Mouse (Mus musculus) forebrain, embryonic 11.5 days (tissue): ENCODE measurements around the gene Mlycd. TPM values are rescaled to one million over a fixed set of nuclear protein-coding genes. Genes with fewer than 3 reads are reported as not detected.
"Not testable (repeated sequence)": the region's sequence is repeated elsewhere in the genome, so short reads cannot be mapped to it uniquely, and the experiment has no call there.

Source experiments
- ATAC-seq: fragments of 200-750 bp; cut with Nextera tagmentation; replicated peaks from 2 replicates; pipeline ENCODE4 v1.8.0; 2017; ENCODE audit warnings: moderate TSS enrichment; ENCODE audit not compliant: low FRiP score
- DNase-seq: peaks from one replicate; pipeline ENCODE4 v3.0.0-alpha.2; 2017; ENCODE audit warnings: low spot score
- H3K27ac ChIP-seq: fragments of 300-500 bp; sonication (generic); 2 replicates; pipeline ENCODE4 v1.5.1; 2014; ENCODE audit warnings: low read depth, low read length
- H3K27me3 ChIP-seq: fragments of 300-500 bp; sonication (generic); 2 replicates; pipeline ENCODE4 v1.6.1; 2014; ENCODE audit warnings: mild to moderate bottlenecking, low read length, mixed read lengths; ENCODE audit not compliant: control insufficient read depth, insufficient read depth
- H3K36me3 ChIP-seq: fragments of 300-500 bp; sonication (generic); 2 replicates; pipeline ENCODE4 v1.6.1; 2014; ENCODE audit warnings: mild to moderate bottlenecking, low read length, moderate library complexity, mixed read lengths; ENCODE audit not compliant: control insufficient read depth, insufficient read depth
- H3K4me1 ChIP-seq: fragments of 300-500 bp; sonication (generic); replicated peaks from 2 replicates; pipeline ENCODE4 v1.6.1; 2014; ENCODE audit warnings: low read length, mixed read lengths; ENCODE audit not compliant: control insufficient read depth, insufficient read depth
- H3K4me2 ChIP-seq: fragments of 300-500 bp; sonication (generic); 2 replicates; pipeline ENCODE4 v1.6.1; 2014; ENCODE audit warnings: low read depth, mild to moderate bottlenecking, low read length, moderate library complexity, mixed read lengths; ENCODE audit not compliant: severe bottlenecking
- H3K4me3 ChIP-seq: fragments of 300-500 bp; sonication (generic); 2 replicates; pipeline ENCODE4 v1.5.1; 2014; ENCODE audit warnings: low read depth, low read length
- H3K9ac ChIP-seq: fragments of 300-500 bp; sonication (generic); 2 replicates; pipeline ENCODE4 v1.6.1; 2014; ENCODE audit warnings: low read length
- H3K9me3 ChIP-seq: fragments of 300-500 bp; sonication (generic); 2 replicates; pipeline ENCODE4 v1.6.1; 2016; ENCODE audit warnings: low read length, mixed read lengths; ENCODE audit not compliant: control insufficient read depth
- WGBS: fragments of 180-500 bp; shearing (Covaris S2); extraction: QIAGEN DNeasy Blood & Tissue Kit; methylation state at CpG from one replicate; pipeline ENCODE4 v1.1.7; 2014; 5-methylcytosine and 5-hydroxymethylcytosine counted together
- polyA plus RNA-seq: library from polyadenylated mRNA; unstranded; fragments of >200 nt; fragmentation: Nextera tagmentation; extraction: Ambion mirVana; gene quantifications from 2 replicates; pipeline ENCODE4 v1.2.1, GENCODE M21; 2014

Mlycd gene
- polyA plus RNA-seq, 1 experiment from 2014 or later = 13.5 TPM

DNA sequence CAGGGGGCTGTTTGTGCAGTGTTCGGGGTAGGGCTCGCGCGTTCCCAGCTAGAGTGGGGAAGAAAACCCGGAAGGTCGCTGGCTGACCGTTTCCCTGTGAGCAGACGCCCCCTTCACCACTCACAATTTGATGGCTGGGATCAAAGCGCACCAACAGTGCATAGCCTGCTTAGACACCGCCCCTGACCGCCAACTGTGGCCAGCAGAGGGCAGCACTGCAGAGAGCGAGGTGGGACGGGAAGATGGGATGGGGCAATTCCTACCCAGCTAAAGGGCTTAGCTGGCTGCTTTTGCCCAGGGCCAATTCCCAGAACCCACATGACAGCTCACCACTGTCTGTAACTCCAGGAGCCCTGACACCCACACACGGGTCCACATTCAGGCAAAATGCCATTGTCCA lies 35.8 kb upstream of the Mlycd start:
- Histone ChIP-seq H3K9me3 (no peaks in the 10 kb centered on the region), H3K4me1 (no peaks in the 10 kb centered on the region), H3K9ac (no peak overlapping the region), H3K36me3 (no peaks in the 10 kb centered on the region), H3K4me2 (no peak overlapping the region), H3K27me3 (no peaks in the 10 kb centered on the region), H3K4me3 (no peak overlapping the region), H3K27ac (no peak overlapping the region)
- WGBS = 44% methylated on average over 14 of the region's 14 CpGs
- ATAC-seq = no peak
- DNase-seq = peak; percentile 78

DNA sequence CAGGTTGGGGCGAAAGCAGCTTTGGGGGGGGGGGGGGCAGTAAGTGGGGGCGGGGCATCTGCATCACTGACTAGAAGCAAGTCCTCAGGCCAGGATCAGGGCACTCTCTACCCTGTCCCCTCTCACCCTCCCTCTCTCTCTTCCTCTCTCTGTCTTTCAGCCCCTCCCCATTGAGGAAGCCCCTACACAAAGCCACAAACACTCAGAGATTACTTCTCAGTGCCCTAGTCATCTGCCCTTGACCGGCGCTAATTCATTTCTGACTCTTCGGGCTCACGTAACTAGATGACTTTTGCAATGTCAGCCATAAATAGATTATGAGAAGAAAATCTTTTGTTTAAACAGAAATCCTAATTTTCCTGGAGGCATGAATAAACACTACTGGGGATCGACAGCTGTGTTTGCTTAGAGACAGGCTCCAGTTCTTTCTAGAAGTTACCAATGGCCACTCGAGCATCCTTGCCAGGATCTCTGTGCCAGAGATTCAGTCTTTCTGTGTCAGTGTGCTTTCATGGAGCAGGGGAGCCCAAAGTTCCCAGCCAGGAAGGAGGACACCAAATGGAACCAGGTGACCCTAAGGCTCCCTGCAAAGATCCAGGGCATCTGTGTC lies 33.9 kb upstream of the Mlycd start:
- H3K9me3 ChIP-seq = no peaks in the 10 kb centered on the region
- no peak overlapping the region for H3K4me2 ChIP-seq
- no peaks in the 10 kb centered on the region for H3K27me3 ChIP-seq
- no peak overlapping the region for H3K9ac ChIP-seq
- no peak for ATAC-seq
- no peaks in the 10 kb centered on the region for H3K4me1 ChIP-seq
- DNase-seq = no peak
- 74% methylated on average over 8 of the region's 8 CpGs for WGBS
- H3K27ac ChIP-seq = no peak overlapping the region
- no peaks in the 10 kb centered on the region for H3K36me3 ChIP-seq
- no peak overlapping the region for H3K4me3 ChIP-seq

DNA sequence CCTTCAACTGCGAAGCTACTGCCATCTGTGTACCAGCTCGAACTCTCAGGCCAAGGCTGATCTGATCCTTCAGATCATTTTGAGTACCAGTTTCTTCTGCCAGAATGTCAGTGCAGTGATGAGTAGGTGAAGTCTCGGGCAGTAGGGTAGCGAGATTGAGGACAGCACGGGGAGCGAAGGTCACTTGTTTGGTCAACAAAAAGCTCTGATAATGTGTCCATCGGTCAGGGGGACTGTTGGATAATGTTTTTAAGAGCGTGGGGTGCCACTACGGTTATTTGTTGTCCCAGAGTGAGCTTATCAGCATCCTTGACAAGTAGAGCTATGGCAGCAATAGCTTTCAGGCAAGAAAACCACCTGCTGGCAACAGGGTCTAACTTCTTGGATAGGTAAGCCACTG lies 20.0 kb upstream of the Mlycd start:
- not testable (repeated sequence) for H3K4me3 ChIP-seq, ATAC-seq, H3K36me3 ChIP-seq, H3K9me3 ChIP-seq, H3K9ac ChIP-seq, H3K4me1 ChIP-seq, DNase-seq, H3K27ac ChIP-seq, H3K4me2 ChIP-seq, H3K27me3 ChIP-seq
- WGBS = 90% methylated on average over 9 of the region's 9 CpGs

DNA sequence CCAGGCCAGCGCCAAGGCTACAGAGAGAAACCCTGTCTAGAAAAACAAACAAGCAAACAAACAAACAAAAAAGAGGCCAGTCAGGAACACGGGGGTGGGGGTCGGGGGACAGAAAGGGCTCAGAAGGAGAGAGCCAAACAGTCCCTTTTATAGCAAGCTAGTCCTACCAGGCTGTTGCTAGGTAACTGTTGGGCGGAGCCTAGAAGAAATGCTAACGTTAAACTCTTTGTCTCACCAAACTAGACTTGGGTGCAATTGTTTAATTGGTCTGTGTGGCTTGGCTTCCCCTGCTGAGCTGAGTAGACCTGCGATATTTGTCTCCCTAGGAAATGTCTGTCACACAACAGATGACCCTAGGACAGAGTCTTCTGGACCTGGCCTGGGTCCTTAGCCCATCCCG lies 16.2 kb upstream of the Mlycd start:
- H3K4me2 ChIP-seq = no peak overlapping the region
- no peak overlapping the region for H3K4me3 ChIP-seq
- no peaks in the 10 kb centered on the region for H3K4me1 ChIP-seq
- H3K36me3 ChIP-seq = no peaks in the 10 kb centered on the region
- WGBS = 72% methylated on average over 7 of the region's 7 CpGs
- H3K9ac ChIP-seq = no peak overlapping the region
- DNase-seq (no peak), ATAC-seq (no peak)
- H3K27me3 ChIP-seq = no peaks in the 10 kb centered on the region
- H3K27ac ChIP-seq = no peak overlapping the region
- H3K9me3 ChIP-seq = no peaks in the 10 kb centered on the region

DNA sequence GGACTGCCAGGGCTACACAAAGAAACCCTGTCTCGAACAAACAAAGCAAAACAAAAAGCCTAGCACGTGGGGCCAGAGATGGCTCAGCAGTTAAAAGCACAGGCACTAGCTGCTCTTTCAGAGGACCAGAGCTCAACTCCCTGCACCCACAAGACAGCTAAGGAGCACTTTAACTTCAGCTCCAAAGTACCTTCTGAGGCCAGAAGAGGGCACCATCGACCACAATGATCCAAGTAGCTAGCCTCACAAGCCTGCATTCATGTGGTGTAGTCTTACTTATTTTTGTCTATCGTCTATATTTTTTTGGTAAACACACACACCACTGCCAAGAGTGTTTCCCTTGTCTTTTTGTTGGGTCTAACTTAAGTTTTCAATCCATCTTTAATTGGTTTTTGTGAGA lies 14.1 kb upstream of the Mlycd start:
- ATAC-seq = no peak
- Histone ChIP-seq H3K4me3 (no peak overlapping the region), H3K9me3 (no peaks in the 10 kb centered on the region), H3K4me1 (no peaks in the 10 kb centered on the region), H3K4me2 (no peak overlapping the region), H3K36me3 (no peaks in the 10 kb centered on the region), H3K27ac (no peak overlapping the region), H3K27me3 (no peaks in the 10 kb centered on the region), H3K9ac (no peak overlapping the region)
- WGBS = 38% methylated on average over 4 of the region's 4 CpGs
- no peak for DNase-seq

DNA sequence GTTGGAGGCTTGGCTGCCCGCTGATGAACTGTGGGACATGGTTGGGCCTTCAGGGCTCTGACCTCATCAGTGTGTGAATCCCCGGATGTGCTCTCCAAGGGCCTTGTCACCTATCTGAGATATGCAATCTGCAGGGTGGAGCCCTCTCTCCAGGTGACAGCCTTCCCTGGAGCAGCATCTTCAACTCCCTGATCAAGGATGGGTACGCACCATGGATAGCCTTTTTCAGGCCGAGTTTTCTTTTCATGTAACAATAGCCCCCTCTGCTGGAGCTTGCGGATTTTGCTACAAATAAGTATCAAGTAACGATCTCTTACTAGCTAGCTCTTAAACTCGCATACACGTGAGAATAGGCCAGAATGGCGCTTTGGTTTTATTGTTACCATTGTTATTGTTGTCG lies 10.2 kb upstream of the Mlycd start:
- Histone ChIP-seq H3K27ac (no peak overlapping the region), H3K36me3 (no peaks in the 10 kb centered on the region), H3K9me3 (no peaks in the 10 kb centered on the region), H3K4me3 (no peak overlapping the region), H3K9ac (no peak overlapping the region), H3K4me2 (no peak overlapping the region), H3K27me3 (no peaks in the 10 kb centered on the region), H3K4me1 (no peaks in the 10 kb centered on the region)
- DNase-seq (peak; percentile 71), ATAC-seq (no peak)
- WGBS = 26% methylated on average over 10 of the region's 10 CpGs

DNA sequence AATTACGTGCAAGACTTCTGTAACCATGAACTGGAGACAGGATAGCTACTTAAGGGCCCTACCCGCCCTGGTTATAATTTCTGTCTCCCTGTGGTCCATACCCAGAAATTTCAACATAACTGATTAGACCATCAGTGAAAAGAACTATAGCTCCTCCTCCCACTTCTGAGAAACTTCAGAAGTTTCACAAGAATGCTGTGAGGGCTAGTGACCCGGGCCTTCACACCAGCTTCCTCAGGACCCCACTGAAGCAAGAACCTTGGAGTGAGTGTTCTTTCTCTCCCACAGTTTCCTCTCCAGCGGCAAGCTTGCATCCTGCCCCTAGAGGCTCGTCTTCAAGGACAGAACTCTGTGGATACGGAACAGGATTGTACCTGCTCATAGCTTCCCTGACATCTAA lies 8.8 kb upstream of the Mlycd start:
- no peak for DNase-seq
- H3K36me3 ChIP-seq = no peaks in the 10 kb centered on the region
- no peak overlapping the region for H3K9ac ChIP-seq
- no peak overlapping the region for H3K4me3 ChIP-seq
- WGBS = 69% methylated on average over 6 of the region's 6 CpGs
- H3K27me3 ChIP-seq = no peaks in the 10 kb centered on the region
- no peaks in the 10 kb centered on the region for H3K9me3 ChIP-seq
- H3K4me2 ChIP-seq = no peak overlapping the region
- no peaks in the 10 kb centered on the region for H3K4me1 ChIP-seq
- no peak overlapping the region for H3K27ac ChIP-seq
- no peak for ATAC-seq

DNA sequence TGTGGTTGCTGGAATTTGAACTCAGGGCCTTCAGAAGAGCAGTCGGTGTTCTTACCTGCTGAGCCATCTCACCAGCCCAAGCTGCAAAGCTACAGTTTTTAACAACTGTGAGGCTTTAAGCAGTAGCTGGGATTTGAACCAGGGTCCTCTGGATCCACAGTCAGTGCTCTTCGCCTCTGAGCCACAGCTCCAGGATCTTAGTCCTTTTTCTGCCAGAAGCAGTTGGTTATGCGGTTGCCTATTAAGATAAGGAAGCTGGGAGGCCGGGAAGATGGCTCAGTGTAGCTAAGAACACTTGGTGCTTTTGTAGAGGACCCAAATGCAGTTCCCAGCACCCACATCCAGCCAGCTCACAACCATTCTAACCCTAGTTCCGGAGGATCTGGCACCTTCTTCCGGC lies 7.7 kb upstream of the Mlycd start:
- Histone ChIP-seq H3K4me1 (no peaks in the 10 kb centered on the region), H3K27ac (no peak overlapping the region), H3K36me3 (no peaks in the 10 kb centered on the region), H3K27me3 (no peaks in the 10 kb centered on the region), H3K9ac (no peak overlapping the region), H3K4me2 (no peak overlapping the region), H3K9me3 (no peaks in the 10 kb centered on the region), H3K4me3 (no peak overlapping the region)
- WGBS = 87% methylated on average over 6 of the region's 6 CpGs
- DNase-seq = no peak
- no peak for ATAC-seq

DNA sequence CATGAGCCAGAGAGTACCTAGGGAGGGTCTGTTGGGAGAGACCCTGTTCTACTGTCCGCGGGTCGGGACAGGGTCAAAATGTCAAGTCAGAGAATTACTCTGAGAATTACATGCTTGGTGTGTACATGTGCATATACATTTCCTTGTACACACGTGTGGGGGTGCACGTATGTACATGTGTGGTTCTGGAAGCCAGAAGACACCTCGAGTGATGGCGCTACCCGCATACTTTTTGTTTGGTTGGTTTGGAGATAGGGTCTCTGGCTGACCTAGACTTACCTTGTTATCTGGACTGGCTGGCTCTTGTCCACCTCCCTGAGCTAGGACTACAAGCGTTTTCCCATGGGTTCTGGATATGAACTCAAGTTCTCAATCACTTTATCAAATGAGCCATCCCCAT lies 581 bp upstream of the Mlycd start:
- no peaks in the 10 kb centered on the region for H3K9me3 ChIP-seq
- H3K27ac ChIP-seq = no peak overlapping the region
- no peak for DNase-seq
- no peak for ATAC-seq
- H3K27me3 ChIP-seq = no peaks in the 10 kb centered on the region
- H3K36me3 ChIP-seq = no peaks in the 10 kb centered on the region
- 77% methylated on average over 9 of the region's 9 CpGs for WGBS
- H3K9ac ChIP-seq = peak overlapping the region; percentile 86
- H3K4me1 ChIP-seq = peaks cover 3% of the 10 kb centered on the region; the same call in 1 of the 2 replicates
- H3K4me3 ChIP-seq = peak overlapping the region; percentile 80
- H3K4me2 ChIP-seq = peak overlapping the region; percentile 99
